Mouse (Mus musculus): Measurements from ENCODE around the gene Ipo11.

- TF ChIP-seq CTCF (IDR thresholded peaks at IDR 0.05; ENCODE audit: low read depth) = no peak
- TF ChIP-seq EP300 (IDR thresholded peaks at IDR 0.05; ENCODE audit: low read depth) = no peak
Measured at GRCm38 (mm10) chr13:106751951-106752350, 184.8 kb downstream of the Ipo11 start.
